Mouse (Mus musculus) retina, embryonic 14.5 days (tissue): ENCODE measurements at regions not wholly inside any gene's neighbourhood (a gene's known extent, or its start where the extent isn't known, plus 50 kb on each side); places are given as distances from the start of the nearest gene placed in this dataset.

Source experiments
- DNase-seq: peaks from one replicate; pipeline ENCODE4 v3.0.0-alpha.2; 2015; ENCODE audit warnings: low spot score

DNA sequence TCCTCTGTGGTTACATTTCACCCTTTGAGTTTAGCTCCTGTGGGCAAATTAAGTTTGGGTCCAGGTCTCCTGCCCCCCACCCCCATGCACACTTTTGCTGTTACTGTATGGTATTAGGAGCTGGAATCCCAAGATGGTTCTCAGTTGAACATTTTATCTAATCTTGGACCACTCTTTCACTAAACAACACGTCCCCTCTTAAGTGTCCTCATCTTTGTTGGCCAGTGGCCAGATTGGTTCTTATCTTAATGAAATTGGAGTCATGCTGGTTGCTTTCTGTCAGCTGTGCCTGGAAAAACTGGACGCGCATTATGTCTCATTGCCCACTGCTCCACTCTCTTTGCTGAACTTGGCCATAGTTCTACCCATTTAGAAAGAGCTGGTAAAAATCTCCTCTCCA is 391.1 kb upstream of the Pbx1 start:
- no peak for DNase-seq

DNA sequence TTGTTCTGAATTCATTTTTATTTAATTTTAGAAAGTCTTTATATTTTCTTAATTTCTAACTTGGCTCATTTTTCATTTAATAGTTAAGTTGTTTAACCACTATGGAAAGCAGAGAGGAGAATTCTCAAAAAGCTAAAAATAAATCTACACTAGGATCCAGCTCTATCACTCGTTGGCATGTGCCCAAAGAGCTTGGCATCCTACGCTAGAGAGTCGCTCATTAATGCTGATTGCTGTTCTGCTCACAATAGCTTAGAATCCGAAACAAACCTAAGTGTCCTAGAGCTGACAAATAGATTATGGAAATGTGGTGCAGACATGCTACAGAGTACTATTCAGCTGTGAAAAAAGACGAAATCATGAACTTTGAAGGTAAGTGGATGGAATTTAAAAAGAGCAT is 386.3 kb upstream of the Pbx1 start:
- DNase-seq = no peak

DNA sequence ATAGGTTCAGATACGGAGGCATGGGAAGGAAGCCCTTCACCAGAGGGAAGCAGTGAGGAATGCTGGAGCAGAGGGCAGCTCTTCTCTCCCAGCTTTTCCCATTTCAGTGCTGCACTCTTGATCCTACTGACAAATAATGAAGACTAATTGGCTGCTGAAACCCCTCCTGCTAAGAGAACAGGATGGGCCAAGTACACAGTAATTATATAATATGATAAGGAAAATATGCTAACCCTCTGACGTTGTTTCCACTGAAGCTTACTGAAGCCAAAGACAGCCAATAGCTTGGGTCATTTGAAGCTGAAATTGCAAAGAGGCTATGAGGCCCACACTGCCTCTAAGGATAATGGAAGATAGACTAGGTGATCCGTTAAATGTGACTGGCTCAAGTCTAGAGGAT is 375.0 kb upstream of the Pbx1 start:
- DNase-seq = no peak

DNA sequence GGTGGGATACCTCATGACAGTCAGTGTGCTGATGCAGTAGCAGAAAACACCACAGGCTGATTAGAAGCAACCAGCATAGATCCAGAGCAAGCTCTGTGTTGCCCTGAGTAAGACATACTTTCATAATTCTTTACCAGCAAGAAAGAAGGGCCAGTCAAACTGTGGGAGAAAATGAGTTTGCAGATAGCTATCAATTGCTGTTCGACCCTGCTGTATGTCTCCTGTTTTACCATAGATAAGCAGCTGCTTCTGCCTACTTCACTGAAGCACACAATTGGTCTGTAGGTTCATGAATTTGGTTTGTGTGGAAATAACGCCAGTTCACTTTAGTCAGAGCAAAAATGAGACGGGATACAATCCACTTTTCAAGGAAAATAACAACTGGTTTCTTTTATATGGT is 373.4 kb upstream of the Pbx1 start:
- no peak for DNase-seq

DNA sequence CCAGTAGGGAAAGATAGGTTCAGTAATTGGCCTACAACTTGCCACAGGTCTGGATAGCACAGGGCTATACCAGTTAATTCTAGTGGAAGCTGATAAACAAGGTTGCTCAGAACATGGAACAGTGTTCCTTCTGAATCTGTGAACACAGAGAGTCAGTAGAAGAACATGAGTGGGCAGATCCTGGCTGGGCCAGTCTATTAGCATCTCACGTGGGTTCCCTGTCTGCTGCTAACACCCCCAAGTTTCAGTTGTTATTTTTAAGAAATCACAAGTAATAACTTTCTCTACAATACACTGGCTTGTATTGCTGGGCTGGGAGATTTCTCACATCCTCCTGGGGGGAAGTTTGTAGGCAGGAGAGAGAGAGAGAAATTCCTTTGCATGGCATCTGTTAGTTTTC is 369.0 kb upstream of the Pbx1 start:
- DNase-seq = no peak

DNA sequence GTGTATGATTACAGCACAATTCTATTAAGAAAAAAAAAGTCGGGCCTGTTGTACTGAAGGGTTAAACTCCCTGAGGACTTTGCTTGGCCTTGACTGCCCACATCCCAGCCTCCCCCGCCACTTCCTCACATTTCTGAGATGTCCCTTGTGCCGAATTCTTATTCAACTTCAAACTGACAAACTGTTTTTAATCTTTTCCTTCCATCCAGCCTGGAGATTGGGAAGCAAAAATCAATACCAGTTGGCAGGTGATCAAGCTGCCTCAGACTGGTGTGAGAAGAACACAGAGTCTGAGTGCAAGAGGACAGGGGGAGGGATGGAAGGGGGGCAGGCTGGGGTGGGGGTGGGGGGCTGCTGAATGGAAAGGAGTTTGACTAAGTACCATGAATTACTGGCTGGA is 354.7 kb upstream of the Pbx1 start:
- DNase-seq = no peak

DNA sequence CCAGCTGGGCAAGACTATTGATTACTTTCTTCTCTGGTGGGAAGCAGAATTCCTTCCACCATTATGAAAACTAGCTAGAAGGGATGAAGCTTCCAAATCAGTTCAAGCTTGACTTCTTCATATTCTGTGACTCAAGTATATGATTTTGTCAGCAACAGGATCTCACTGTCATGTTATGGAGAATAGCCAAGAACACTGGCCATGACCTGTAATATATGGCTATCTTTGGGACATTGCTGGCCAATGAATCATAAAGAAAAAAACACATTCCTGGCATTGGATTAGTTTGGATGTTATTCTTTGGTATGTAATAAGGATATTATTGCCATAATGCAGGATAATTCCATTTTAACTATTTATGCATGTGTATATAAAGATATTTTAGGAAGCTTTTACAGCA is 351.8 kb upstream of the Pbx1 start:
- DNase-seq = no peak

DNA sequence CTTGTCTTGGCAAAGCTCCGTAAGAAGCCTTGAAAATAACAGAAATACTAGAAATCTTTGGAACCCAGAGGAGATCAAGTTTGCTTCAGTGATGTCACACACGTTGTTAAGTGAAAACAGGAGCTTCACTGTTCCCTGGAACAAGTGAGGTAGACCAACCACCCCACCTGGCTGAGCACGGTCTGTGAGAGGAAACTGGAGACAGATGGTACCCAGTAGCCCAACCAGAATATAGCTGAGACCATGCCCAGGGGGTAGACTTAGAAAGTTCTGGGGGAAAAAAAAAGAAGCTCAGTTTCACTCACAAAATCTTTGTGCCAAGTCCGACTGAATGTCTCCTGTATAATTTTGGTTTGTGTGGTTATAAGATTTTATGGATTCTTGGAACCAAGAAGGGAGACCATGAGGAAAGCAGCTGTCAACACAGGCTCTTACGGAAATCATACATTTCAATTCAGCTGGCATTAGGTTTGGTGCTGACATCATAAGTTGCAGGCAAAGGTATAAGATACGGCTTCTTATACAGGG is 332.4 kb upstream of the Pbx1 start:
- no peak for DNase-seq

DNA sequence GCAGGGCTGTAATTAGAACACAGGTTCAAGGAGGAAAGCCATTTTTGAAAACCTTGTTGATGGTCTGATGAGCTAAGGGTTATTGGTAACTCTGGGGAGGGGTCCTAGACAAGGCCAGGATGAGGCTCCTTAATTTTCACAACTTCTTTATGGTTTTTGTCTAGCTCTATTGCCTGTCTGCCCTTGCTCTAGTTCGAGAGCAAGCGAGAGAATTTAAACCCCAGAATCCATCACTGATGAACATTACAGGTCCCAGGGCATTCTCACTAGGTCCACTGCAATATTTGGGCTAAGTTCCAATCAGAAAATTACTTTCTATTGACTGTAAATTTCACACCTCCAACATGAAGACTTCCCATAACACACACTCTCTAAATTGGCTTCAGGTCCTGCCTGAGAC is 329.0 kb upstream of the Pbx1 start:
- no peak for DNase-seq

DNA sequence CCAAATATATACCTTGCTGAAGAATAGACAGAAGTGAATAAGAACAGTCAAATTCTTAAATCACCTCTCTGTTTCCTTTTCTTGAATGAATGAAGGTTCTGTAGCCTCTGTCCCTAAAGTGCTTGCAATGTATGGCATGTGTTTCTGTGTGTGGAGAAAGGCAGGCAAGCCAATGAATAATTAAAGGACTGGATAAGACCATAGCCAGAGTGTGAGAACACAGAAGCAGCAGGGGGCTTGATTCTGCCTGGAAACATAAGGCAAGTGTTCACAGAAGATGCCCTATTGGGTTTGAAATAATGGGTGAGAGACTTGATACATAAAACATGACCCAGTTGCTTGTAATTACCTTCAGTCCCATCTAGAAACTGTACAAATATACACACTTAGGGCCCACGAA is 328.2 kb upstream of the Pbx1 start:
- DNase-seq = peak; percentile 59

DNA sequence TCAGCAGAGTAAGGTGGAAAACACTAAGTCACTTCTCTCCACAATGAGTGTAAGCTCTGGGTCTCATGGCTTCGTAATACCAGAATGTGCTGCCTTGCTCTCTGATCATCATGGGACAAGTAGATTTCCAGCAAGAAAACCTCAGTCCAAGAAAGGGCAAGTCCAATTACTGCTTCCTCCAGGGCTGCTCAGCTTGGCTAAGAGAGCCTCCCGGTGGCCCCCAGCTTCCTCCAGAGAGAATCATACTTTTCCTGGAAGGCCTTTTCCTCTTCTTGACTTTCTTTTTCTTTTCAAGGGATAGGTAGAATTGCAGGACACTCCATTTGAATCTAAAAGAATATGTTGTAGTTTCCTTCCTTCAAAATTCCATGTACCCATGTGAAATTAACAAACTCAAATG is 326.8 kb upstream of the Pbx1 start:
- no peak for DNase-seq

DNA sequence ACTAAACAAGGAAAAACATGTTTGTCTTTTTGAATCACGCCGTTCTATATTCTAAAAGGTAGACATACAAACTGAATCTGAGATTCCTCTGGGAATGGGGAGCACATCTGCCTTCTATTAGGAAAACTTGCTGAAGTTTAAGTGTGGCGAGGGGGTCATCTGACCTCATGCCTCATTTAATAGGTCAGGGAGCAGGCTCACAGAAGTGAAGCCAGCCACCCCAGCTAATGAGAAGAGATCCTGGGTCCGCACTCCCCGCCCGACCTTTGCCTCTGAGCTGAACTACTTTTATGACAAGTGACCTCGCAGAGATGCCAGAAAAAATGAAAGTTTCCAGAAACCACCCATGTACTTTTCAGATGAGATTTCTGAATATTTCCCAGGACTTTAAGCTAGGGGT is 322.1 kb upstream of the Pbx1 start:
- DNase-seq = peak; percentile 58

DNA sequence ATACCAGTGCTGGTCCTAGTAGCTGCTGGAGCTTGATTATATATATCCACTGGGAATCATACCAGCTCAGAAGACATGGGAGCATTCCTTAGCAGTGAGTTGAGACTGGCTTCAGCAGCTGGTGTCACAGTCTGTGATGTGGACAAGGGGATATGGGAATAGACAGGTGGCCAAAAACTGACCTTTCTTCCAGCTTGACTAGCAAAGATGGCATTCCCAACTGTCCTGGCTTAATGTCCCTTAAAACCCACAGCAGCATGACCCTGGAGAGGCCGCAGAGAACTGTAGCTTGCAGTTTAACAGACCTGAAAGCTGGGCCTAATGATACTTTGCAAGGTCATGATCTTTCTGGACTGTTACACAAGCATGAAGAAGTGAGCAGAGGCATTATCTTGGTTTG is 311.4 kb upstream of the Pbx1 start:
- DNase-seq = no peak

DNA sequence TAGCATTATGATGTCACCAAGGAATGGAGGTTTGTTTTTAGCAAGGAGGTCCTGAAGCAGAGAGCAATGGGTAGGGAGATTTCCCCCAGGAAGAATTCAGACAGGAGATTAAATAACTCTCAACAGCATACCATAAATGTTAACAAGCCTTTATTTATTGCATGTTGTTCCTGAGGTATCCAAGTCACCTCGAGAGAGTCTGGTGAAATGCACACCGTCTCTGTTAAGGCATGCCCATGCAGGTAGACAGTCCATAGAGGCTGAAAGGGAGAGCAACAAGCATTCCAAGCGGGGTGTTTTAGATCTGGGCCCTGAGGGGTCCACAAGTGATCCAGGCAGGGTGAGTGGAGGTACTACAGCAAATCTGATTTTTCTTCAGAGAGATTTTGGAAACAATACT is 305.9 kb upstream of the Pbx1 start:
- DNase-seq = no peak

DNA sequence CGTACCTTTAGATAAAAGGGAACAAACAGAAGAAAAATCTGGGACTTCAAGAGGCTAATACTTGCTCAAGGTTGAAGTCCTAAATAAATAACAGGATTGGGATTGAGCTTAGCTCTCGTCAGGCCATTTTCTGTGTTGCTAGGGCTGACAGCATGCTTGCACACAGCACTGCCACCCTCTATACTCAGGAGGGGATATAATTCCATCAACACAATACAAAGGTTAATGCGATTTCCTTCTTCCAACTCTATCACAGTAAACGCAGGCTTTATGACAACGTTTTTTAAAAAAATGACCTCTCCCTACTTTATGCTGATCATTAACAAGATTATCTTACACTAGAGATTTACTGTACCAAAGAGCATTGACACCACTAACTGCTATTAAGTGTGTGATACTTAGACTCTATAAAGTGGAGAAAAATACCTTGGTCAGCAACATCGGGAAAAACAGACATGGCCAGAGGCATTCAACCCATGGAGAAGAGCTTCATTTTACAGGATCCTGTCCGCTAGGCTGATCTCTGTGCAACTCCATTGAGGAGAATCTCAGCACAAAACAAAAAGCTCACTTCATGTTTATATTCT is 305.3 kb upstream of the Pbx1 start:
- DNase-seq = no peak

DNA sequence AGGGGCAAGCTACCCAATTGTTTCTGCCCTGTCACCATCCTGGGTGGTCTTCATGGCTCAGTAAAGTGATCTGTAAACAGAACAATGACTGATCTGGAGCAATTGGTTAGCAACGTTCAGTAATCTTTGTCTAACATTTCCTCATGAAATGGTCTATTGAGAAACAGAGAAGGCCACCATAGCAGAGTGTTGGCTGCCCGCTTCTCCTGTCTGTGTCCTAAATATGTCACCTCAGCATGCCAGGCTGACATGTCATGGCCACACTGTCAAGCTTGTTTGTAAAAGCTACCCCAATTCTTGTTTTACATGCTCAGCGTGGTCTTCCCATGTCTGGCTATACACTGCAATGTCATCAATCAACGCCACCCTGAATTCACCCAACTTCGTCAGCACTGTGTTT is 301.0 kb upstream of the Pbx1 start:
- DNase-seq = peak; percentile 57

DNA sequence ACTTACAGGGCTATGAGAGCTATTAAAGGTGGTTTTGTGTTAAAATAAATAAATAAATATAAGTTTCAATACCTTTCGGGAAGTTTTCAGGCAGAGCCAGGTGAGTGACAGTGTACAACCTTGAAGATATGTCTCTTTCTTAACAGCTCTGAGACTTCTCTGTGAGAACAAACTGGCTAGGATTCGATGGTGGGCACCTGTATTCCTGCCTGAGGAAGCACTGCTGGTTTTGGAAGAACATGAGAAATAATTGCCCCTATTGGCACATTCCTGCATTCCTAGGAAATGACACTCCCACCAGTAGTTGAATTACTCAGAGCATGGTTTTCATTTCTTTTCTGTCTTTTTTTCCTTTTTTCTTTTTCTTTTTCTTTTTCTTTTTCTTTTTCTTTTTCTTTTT is 277.8 kb upstream of the Pbx1 start:
- DNase-seq = peak; percentile 9

DNA sequence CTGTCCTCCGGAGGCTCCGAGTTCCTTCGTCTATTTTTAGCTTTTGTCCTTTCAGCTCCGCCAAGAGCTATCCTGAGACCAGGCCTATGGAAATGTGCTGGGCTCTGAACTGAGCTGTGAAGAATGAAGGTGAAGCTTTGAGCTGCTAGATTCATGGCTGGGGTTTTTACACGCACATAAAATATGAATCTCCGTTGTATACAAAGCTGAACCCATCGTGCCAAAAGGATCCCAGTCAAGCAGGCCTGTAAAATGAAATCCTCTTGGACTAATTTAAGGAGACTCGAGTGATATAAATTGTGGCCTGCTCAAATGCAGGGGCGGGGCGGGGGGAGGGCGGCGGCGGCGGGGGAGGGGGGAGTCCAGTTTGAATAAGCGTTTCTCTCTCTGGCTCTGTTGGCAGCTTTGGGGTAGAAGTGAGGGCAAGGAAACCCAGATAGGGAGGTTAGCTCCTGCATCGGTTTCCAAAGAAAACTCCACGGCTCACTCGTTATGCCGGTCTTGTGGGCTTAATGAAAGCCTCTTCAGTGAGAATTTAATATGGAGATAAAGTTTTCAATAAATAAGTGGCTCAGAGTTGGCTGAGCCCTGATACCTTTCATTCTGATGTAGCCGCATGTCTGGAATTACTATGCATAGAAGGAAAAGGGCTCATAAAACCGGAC is 277.1 kb upstream of the Pbx1 start:
- peak; percentile 36 for DNase-seq

DNA sequence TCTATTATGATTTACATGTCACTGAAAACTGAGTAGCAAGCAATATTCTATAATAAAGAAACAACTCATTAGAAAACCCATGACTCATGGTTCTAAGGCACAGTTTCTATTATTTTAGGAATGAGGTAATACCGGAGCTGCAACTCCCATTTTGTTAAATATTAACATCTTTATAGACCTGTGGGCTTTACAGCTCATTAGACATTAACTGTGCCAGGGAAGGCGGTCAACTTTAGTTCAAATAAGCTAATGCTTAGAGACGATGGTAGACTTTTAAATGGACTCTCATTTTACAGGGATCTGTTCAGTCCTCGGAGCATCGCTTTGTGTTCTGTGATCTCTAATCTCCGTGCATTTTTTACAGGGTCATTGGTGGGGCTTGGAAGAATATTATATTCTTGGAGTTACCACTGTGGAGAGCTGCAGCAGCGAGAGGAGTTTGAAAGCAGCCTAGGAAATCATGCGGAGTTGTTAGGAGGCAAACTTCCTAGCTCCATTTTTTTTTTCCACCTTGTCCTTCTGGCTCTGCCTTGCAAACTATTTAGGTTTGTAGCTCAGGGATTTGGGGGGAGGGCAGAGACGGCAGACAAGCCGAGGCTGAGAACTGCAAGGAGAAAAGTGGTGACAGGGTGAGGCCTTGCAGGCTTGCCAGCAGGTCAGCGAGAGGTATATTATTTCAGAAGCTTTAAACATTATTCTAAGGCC is 276.2 kb upstream of the Pbx1 start:
- peak; percentile 22 for DNase-seq

DNA sequence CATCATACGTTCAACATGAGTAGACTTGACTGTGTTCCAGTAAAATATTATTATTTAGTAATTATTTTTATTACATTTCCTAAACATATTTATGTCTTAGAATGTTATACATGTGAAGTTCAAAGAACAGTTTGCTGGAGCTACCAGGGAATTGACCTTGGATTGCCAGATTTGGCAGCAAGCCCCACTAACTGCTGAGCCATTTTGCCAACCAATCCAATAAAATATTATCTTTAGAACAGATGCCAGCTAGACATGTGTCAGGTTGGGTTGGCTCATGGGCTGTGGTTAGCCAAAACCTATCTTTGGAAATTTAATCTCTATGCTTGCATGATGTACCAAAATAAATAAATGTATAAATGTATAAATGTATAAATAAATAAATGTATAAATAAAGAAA is 265.3 kb upstream of the Pbx1 start:
- DNase-seq = no peak

DNA sequence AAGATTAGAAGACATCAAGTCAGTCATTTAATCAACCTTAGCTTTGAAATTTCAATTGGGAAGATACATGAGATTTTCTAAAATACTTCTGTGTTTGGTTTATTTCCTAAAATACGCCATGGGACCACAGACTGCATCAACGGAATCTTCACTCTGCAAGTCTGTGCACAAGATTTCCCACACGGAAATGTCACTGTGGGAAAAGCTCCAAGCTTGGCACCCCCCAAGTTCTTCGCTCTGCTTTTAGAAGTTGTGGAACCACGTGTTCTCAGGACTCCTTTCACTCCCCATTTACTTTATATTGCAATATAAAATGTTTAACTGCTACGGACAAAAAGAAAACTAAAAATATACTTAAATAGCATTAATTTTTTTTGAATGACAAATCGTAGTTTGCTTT is 254.8 kb upstream of the Pbx1 start:
- no peak for DNase-seq

DNA sequence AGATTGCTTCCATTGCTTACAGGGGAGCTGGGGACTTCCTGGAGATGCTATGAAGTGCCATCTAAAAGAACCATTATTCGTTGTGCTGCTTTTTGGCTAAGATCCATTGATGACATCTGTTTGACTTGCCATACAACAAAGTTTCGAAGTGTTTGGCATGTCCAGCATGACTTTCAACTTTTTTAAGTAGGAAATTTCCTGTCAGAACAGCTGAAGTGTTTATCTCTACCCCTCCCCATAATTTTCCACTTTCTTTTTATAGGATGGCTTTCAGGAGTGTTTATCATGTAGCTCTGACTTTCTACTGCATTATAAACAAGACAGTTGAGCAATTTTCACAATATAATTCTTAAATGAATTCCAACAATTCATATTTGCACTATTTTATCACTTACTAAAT is 253.1 kb upstream of the Pbx1 start:
- DNase-seq = no peak

DNA sequence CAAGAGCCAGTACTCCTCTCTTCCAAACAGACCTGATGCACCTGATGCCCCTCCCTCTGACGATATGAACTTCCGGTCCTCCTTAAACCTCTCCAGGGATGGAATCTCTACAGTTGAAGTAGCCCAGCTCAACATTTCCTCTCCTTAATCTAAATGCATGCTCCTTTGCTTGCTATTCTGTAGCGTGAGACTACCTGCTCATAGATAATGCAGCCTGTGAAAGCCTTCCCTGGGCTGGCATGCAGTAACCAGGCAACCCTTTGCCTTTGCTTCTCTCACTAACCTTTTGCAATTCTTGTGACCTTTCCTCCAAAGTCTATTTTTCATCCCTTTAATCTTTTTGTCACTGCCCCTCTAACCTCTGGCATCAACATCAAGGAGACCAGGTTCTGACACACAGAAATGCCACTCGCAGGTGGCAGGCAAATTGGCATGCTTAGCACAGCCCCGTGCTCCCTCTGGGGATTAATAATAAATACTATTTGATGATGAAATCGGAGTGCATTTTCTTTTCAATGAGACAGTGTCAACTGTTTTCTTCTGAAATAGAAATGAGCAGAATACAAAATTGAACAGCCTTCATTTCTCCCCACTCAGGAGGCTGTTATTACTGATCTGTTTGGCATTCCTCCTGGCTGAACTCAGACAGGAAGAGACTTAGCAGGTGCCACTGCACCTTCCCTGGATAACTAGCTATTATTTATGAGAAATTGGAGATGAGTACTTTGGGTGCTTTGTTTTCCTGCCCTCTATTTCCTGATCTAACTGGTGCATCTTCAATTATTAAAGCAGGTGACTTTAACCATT is 249.8 kb upstream of the Pbx1 start:
- DNase-seq = no peak
